Mouse (Mus musculus): ENCODE measurements around the gene Ddx28. TPM values are rescaled to one million over a fixed set of nuclear protein-coding genes. Genes with fewer than 3 reads are reported as not detected.

Ddx28 gene
- total RNA-seq (2014; rRNA removed; ENCODE audit: low replicate concordance) (25.8 and 35.4 TPM in 2 replicates), polyA plus RNA-seq (2015; fragmentation: Nextera tagmentation; extraction: Ambion mirVana) (10.9 TPM in 2 replicates)

DNA sequence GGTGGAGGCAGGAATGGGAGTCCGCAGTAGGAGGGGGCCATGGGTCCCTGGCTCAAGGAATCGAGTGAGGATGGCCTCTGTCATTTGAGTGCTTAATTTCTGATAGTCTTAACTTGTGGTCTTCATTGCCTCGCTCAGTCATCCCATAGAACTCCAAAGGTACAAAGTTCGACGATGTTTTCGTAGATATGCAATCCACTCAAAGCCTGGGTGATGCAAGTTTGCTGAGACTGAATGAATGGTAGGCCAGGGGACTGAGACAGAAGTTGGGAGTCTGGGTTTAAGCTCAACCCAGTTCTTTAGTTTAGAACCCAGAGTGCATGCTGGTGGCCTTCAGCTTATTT, at the start of gene Ddx28:
Gene Ddx28 (minus strand): TSS at position 240 of the 344 bp plus-strand sequence.
- Histone ChIP-seq H3K27ac (ENCODE audit: low read depth) (peak within 1 kb of the TSS; percentile 74), H3K4me3 (ENCODE audit: low read depth, low read length) (peak within 1 kb of the TSS; percentile 98), H3K9me3 (replicated peaks; ENCODE audit: control insufficient read depth, low read length) (no peaks in the 10 kb centered on the region), H3K4me2 (ENCODE audit: low read depth, low read length) (peak within 1 kb of the TSS; percentile 99), H3K27me3 (ENCODE audit: control insufficient read depth, insufficient read depth, low read length) (no peaks in the 10 kb centered on the region), H3K4me1 (ENCODE audit: control insufficient read depth, insufficient read depth) (peaks cover 18% of the 10 kb centered on the region), H3K36me3 (replicated peaks; ENCODE audit: control insufficient read depth, insufficient read depth, low read length) (peaks cover 11% of the 10 kb centered on the region; the same call in 1 of the 2 replicates), H3K9ac (replicated peaks; ENCODE audit: low read depth, low read length) (peak within 1 kb of the TSS; percentile 89)
- TF ChIP-seq EP300 (IDR thresholded peaks at IDR 0.05; ENCODE audit: low read depth) (no peak), CTCF (IDR thresholded peaks at IDR 0.05; ENCODE audit: low read depth) (no peak)
- WGBS = 1% methylated on average over 6 of the region's 6 CpGs
- DNase-seq (ENCODE audit: low spot score) (no peak), ATAC-seq (ENCODE audit: insufficient read depth, low read depth) (no peak)

DNA sequence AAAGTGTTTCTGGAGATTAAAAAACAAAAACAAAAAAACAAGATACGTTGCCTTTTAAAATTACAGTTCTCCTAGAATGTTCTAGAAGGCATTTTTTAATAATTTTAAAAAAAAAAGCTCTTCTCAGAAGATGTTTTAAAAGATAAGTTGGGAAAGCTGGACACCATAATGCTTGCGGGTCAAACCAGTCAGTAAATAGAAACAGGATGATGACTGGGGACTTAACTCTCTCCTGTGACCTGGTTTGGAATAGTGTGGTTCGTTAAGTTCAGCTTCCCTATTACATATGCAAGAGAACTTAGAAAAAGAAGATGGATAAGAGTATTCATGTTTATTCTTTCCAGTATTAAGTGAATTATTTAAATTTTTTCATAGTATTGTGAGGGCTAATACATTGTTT, 48.8 kb upstream of the Ddx28 start:
- Histone ChIP-seq H3K27ac (ENCODE audit: low read depth) (peak overlapping the region; percentile 96), H3K9ac (replicated peaks; ENCODE audit: low read depth, low read length) (peak overlapping the region; percentile 90), H3K4me2 (ENCODE audit: low read depth, low read length) (peak overlapping the region; percentile 79), H3K4me3 (ENCODE audit: low read depth, low read length) (peak overlapping the region; percentile 89), H3K36me3 (replicated peaks; ENCODE audit: control insufficient read depth, insufficient read depth, low read length) (no peaks in the 10 kb centered on the region), H3K27me3 (ENCODE audit: control insufficient read depth, insufficient read depth, low read length) (no peaks in the 10 kb centered on the region), H3K9me3 (replicated peaks; ENCODE audit: control insufficient read depth, low read length) (no peaks in the 10 kb centered on the region), H3K4me1 (ENCODE audit: control insufficient read depth, insufficient read depth) (peaks cover 15% of the 10 kb centered on the region)
- TF ChIP-seq CTCF (IDR thresholded peaks at IDR 0.05; ENCODE audit: low read depth) = no peak
- no peak for TF ChIP-seq EP300 (IDR thresholded peaks at IDR 0.05; ENCODE audit: low read depth)
- ATAC-seq (ENCODE audit: insufficient read depth, low read depth) (no peak), DNase-seq (ENCODE audit: low spot score) (peak; percentile 19)
- WGBS = 2% methylated on average over 3 of the region's 3 CpGs

DNA sequence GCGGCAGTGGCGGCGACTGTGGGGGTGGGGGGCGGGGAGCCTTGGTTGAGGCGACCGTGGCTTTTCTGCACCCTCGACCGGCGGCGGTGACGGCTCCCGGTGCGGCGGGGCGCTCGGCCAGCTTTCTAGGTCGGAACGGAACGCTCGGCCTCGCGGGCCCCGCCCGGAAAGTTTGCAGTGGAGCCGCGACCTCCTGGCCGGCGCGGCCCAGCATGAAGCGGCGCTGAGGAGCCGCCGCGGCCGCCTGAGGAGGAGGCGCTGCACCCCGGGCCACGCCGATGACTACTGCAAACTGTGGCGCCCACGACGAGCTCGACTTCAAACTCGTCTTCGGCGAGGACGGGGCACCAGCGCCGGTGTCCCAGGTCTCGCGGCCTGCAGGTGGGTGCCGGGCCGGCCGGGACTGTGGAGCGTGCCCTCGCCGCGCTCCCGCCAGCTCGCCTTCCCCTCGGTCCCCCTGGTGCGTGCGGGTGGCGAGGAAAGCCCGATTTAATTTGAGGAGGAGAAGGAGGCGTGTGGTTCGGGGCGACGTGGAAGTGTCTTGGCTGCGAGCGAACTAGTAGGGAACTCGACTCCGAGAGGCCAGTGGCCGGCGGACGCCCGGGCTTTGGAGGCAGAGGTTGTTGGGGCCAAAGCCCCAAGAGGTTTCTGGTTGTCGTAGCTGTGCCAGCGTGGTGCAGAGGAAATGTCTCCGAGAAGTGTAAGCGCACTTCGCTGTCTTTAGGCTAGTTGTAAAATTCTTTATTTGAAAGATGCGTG, 48.1 kb upstream of the Ddx28 start:
- Histone ChIP-seq H3K36me3 (replicated peaks; ENCODE audit: control insufficient read depth, insufficient read depth, low read length) (no peaks in the 10 kb centered on the region), H3K27ac (ENCODE audit: low read depth) (peak overlapping the region; percentile 96), H3K4me1 (ENCODE audit: control insufficient read depth, insufficient read depth) (peaks cover 15% of the 10 kb centered on the region), H3K4me2 (ENCODE audit: low read depth, low read length) (peak overlapping the region; percentile 79), H3K9me3 (replicated peaks; ENCODE audit: control insufficient read depth, low read length) (no peaks in the 10 kb centered on the region), H3K27me3 (ENCODE audit: control insufficient read depth, insufficient read depth, low read length) (no peaks in the 10 kb centered on the region), H3K9ac (replicated peaks; ENCODE audit: low read depth, low read length) (peak overlapping the region; percentile 90), H3K4me3 (ENCODE audit: low read depth, low read length) (peak overlapping the region; percentile 89)
- WGBS = under 1% methylated on average over 81 of the region's 83 CpGs
- TF ChIP-seq EP300 (IDR thresholded peaks at IDR 0.05; ENCODE audit: low read depth) = no peak
- TF ChIP-seq CTCF (IDR thresholded peaks at IDR 0.05; ENCODE audit: low read depth) = no peak
- ATAC-seq (ENCODE audit: insufficient read depth, low read depth) = peak; percentile 62
- peak; percentile 40 for DNase-seq (ENCODE audit: low spot score)

DNA sequence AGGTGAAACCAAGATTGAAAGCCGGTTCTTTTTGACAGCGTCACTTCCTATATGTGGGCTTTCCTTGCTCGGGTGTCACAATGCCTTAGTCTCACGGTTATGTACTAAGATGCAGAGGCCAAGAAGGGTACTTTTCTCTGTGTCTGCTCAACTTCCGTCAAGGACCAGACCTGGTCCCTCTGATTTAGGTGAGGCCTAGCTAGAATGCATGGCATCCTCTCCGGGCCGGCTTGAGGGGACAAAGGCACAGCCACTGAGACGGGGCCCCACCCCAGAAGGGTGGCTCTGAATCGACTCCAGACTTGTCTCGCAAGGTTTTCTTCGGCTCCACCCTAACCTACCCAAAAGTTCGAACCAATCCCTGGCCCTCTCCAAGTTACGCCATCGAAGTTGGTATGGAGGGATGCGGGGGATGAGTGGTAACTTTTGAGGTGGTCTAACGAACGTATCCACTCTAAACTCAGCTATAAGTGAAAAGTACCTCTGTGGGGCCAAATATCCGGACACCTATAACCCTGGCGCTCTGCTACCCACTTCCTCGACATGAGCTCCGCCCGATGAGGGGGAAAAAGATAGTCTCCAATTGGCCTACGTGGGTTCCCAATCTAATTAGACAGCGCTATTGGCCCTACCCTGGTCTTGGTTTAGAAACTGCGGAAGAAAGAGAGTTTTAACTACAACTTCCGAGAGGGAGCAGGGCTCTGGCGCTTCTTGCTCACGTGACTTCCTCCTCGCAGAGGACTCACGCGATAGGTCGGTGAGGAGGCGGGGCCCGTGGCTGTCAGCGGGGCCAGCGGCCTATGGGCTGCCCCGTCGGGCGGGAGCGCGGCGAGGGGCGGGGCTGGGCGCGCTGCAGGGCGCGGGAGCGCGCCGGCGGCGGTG, 47.3 kb upstream of the Ddx28 start, which contains the start of gene Nfatc3:
Gene Nfatc3 (plus strand): TSS at position 110 of the 882 bp plus-strand sequence.
- WGBS = under 1% methylated on average over 52 of the region's 52 CpGs
- peaks cover 15% of the 10 kb centered on the region for H3K4me1 ChIP-seq (ENCODE audit: control insufficient read depth, insufficient read depth)
- no peaks in the 10 kb centered on the region for H3K9me3 ChIP-seq (replicated peaks; ENCODE audit: control insufficient read depth, low read length)
- TF ChIP-seq CTCF (IDR thresholded peaks at IDR 0.05; ENCODE audit: low read depth) (no peak), EP300 (IDR thresholded peaks at IDR 0.05; ENCODE audit: low read depth) (0 out of 2 replicates have a peak, but pooled peaks have one; percentile 34)
- peak; percentile 97 for ATAC-seq (ENCODE audit: insufficient read depth, low read depth)
- H3K27me3 ChIP-seq (ENCODE audit: control insufficient read depth, insufficient read depth, low read length) = no peaks in the 10 kb centered on the region
- H3K27ac ChIP-seq (ENCODE audit: low read depth) = peak within 1 kb of the TSS; percentile 96
- no peaks in the 10 kb centered on the region for H3K36me3 ChIP-seq (replicated peaks; ENCODE audit: control insufficient read depth, insufficient read depth, low read length)
- DNase-seq (ENCODE audit: low spot score) = peak; percentile 99
- peak within 1 kb of the TSS; percentile 89 for H3K4me3 ChIP-seq (ENCODE audit: low read depth, low read length)
- peak within 1 kb of the TSS; percentile 90 for H3K9ac ChIP-seq (replicated peaks; ENCODE audit: low read depth, low read length)
- H3K4me2 ChIP-seq (ENCODE audit: low read depth, low read length) = peak within 1 kb of the TSS; percentile 79

DNA sequence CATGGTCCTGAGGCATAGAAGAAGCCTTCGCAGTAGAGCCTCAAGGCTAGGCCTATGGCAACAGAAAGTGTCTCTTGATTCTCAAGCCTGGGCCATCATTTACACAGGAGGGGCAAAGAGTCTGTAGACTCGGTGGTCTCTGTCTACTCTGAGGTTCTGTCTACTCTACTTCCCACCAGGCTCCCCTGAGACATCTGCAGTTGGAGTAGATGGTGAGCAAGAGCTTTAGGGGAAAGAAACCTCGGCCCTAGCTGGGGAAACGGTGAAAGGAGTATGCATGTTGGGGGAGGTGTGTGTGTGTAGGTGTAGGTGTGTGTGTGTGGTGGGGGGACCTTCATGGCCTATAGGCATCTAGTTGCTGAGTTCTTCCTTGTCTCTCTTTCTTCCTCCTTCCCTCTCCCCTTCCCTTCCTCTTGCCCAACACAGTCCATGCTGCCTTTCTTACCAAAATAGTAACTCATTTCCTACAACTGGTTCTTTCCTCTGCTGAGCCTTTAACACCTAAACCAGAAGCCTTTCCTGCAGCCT, 44.8 kb upstream of the Ddx28 start:
- Histone ChIP-seq H3K9me3 (replicated peaks; ENCODE audit: control insufficient read depth, low read length) (no peaks in the 10 kb centered on the region), H3K4me2 (ENCODE audit: low read depth, low read length) (no peak overlapping the region), H3K27me3 (ENCODE audit: control insufficient read depth, insufficient read depth, low read length) (no peaks in the 10 kb centered on the region), H3K9ac (replicated peaks; ENCODE audit: low read depth, low read length) (no peak overlapping the region), H3K27ac (ENCODE audit: low read depth) (no peak overlapping the region), H3K4me3 (ENCODE audit: low read depth, low read length) (no peak overlapping the region), H3K36me3 (replicated peaks; ENCODE audit: control insufficient read depth, insufficient read depth, low read length) (peaks cover 19% of the 10 kb centered on the region; the same call in 1 of the 2 replicates), H3K4me1 (ENCODE audit: control insufficient read depth, insufficient read depth) (peaks cover 8% of the 10 kb centered on the region)
- TF ChIP-seq CTCF (IDR thresholded peaks at IDR 0.05; ENCODE audit: low read depth) = no peak
- no peak for TF ChIP-seq EP300 (IDR thresholded peaks at IDR 0.05; ENCODE audit: low read depth)
- ATAC-seq (ENCODE audit: insufficient read depth, low read depth) (no peak), DNase-seq (ENCODE audit: low spot score) (no peak)
- 83% methylated on average over 4 of the region's 4 CpGs for WGBS
